Comparison of ENCODE assay signal across 9 mouse cellular contexts in genomic region chr17:15804008-15804812, GRCm38 (mm10). TPM values are rescaled to one million over a fixed set of nuclear protein-coding genes. Genes with fewer than 3 reads are reported as not detected.
DNase-seq lines count a peak whose midpoint lies in the region; ATAC-seq and TF ChIP-seq lines count a peak whose summit lies in the region.
"Had no signal": no experiment of that assay in that cellular context is flagged by ENCODE, and none has a peak within 500 bp of the region (broad histone marks: within the 10 kb centered on the region; RNA-seq: fewer than 3 reads in every experiment).

No protein-coding gene starts in this region.

- intact Hi-C loops in gastrocnemius, postnatal 36 days (cut with DNase I) = no loop called here

- no peaks in the 10 kb centered on the region for H3K27me3 ChIP-seq in intestine, postnatal 0 days (replicated peaks; ENCODE audit: control insufficient read depth, insufficient read depth, low read length)
- no peaks in the 10 kb centered on the region for H3K27me3 ChIP-seq in small intestine, adult 2 months (ENCODE audit: control insufficient read depth, insufficient read depth, low read length)
- H3K27me3 ChIP-seq: embryonic facial prominence, embryonic 15.5 days had no signal

- DNase-seq in layer of hippocampus, adult 2 months (ENCODE audit: low spot score in 2 of 2) = no peak
- no peak for DNase-seq in layer of hippocampus, postnatal 36 days
- peak; percentile 21 for DNase-seq in ES-CJ7 (ENCODE audit: low read depth, low spot score)
- DNase-seq in brain, adult 2 months (ENCODE audit: low read depth, low spot score) = peak; percentile 57
- no peak for DNase-seq in layer of hippocampus, adult 9-11 months
- DNase-seq in gastrocnemius, postnatal 36 days = no peak

- peak; percentile 79 for TF ChIP-seq CTCF in layer of hippocampus, adult 2 months (conservative IDR thresholded peaks at IDR 0.05)
- TF ChIP-seq CTCF in intestine, postnatal 0 days (IDR thresholded peaks at IDR 0.05; ENCODE audit: low read depth) = peak; percentile 78
- TF ChIP-seq CTCF in small intestine, adult 2 months (IDR thresholded peaks at IDR 0.05; ENCODE audit: extremely low read depth, insufficient read length, insufficient replicate concordance, low read depth, low read length) = peak; percentile 45; the same call in 1 of the 2 replicates

- no peak overlapping the region for H3K4me2 ChIP-seq in intestine, postnatal 0 days (replicated peaks; ENCODE audit: low read depth)
- H3K4me2 ChIP-seq: embryonic facial prominence, embryonic 15.5 days had no signal

- H3K4me1 ChIP-seq in intestine, postnatal 0 days (replicated peaks; ENCODE audit: control insufficient read depth, insufficient read depth, low read length) = no peaks in the 10 kb centered on the region
- peaks cover 4% of the 10 kb centered on the region; the same call in 1 of the 2 replicates for H3K4me1 ChIP-seq in small intestine, adult 2 months (ENCODE audit: control insufficient read depth, insufficient read depth, insufficient read length, low read length)

- no peaks in the 10 kb centered on the region for H3K9me3 ChIP-seq in intestine, postnatal 0 days (ENCODE audit: control insufficient read depth)
- H3K9me3 ChIP-seq: embryonic facial prominence, embryonic 15.5 days had no signal

- 0 out of 2 replicates have a peak, but pooled peaks have one; percentile 22 for ATAC-seq in intestine, postnatal 0 days

- H3K27ac ChIP-seq in layer of hippocampus, adult 2 months = no peak overlapping the region
- no peak overlapping the region for H3K27ac ChIP-seq in intestine, postnatal 0 days (ENCODE audit: low read depth, low read length)
- no peak overlapping the region for H3K27ac ChIP-seq in small intestine, adult 2 months (ENCODE audit: insufficient read depth, low read depth, low read length)
- H3K27ac ChIP-seq: embryonic facial prominence, embryonic 15.5 days had no signal

- H3K9ac ChIP-seq in intestine, postnatal 0 days (ENCODE audit: low read depth, low read length) = no peak overlapping the region
- H3K9ac ChIP-seq: embryonic facial prominence, embryonic 15.5 days had no signal

- WGBS in intestine, postnatal 0 days = 49% methylated on average over 15 of the region's 15 CpGs
- 43% methylated on average over 15 of the region's 15 CpGs for WGBS in small intestine, adult 2 months

- no peak overlapping the region for H3K4me3 ChIP-seq in layer of hippocampus, adult 2 months
- H3K4me3 ChIP-seq in intestine, postnatal 0 days (ENCODE audit: low read depth, low read length) = no peak overlapping the region
- H3K4me3 ChIP-seq in small intestine, adult 2 months (ENCODE audit: low read depth, low read length) = no peak overlapping the region
- H3K4me3 ChIP-seq: embryonic facial prominence, embryonic 15.5 days had no signal

- peaks cover 18% of the 10 kb centered on the region; the same call in 1 of the 2 replicates for H3K36me3 ChIP-seq in intestine, postnatal 0 days (ENCODE audit: control insufficient read depth, insufficient read depth)
- H3K36me3 ChIP-seq in small intestine, adult 2 months (ENCODE audit: control insufficient read depth, insufficient read depth, low read length) = peaks cover 15% of the 10 kb centered on the region

- TF ChIP-seq POLR2A in small intestine, adult 2 months (IDR thresholded peaks at IDR 0.05; ENCODE audit: low read depth, low read length) = no peak

RNA-seq across cellular contexts. Expression of gene Rgmb, which starts 26.6 kb away (rescaled TPM):
- 10 to 100 TPM; 74.0 to 79.9 TPM for total RNA-seq in layer of hippocampus, adult 2 months (2021)
- 10 to 100 TPM; 76.0 to 82.0 TPM for total RNA-seq in layer of hippocampus, postnatal 36 days (2021)
- 27.7 and 33.8 TPM in 2 replicates for polyA plus RNA-seq in intestine, postnatal 0 days (2015; fragmentation: Nextera tagmentation; extraction: Ambion mirVana)
- 76.1 and 97.5 TPM in 2 replicates for polyA plus RNA-seq in small intestine, adult 2 months (2012; rRNA removed)
- 10 to 100 TPM; 36.6 to 36.7 TPM for total RNA-seq in gastrocnemius, postnatal 36 days (2021)

Comparison
In these comparisons a context has a peak if more than half of its experiments do, and no peak if none do; other contexts are left out.
1. DNase-seq: peak in ES-CJ7 (single experiment) and brain, adult 2 months (single experiment); none in layer of hippocampus, adult 2 months (0 of 2), layer of hippocampus, postnatal 36 days (0 of 2), layer of hippocampus, adult 9-11 months (single experiment) and gastrocnemius, postnatal 36 days (0 of 2).
2. Peak in every context shown above with its lines, with median percentiles within 50 percentile points of each other: CTCF ChIP-seq.